ENCODE assay signal across 23 mouse cellular contexts in the genomic region with DNA sequence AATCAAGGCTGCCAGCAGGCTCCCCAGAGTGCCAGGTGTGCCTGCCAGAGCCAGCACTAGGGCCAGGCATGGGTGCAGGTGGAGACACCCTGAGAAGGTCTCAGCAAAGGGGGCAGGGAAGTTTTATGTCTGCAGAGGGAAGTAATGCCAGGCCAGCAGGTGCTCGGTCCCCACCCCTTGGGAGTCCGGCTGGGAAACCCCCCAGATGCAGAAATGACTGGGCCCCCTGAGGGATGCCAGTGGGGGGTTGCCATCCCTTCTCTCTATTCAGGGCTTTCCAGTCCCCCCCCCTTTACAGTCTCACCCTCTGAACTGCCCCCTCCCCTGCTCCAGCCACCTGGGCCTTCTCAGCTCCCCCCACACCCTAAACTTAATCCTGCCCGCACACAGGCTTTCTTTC. TPM values are rescaled to one million over a fixed set of nuclear protein-coding genes. Genes with fewer than 3 reads are reported as not detected.
DNase-seq lines count a peak whose midpoint lies in the region; ATAC-seq and TF ChIP-seq lines count a peak whose summit lies in the region.
"Had no signal": no experiment of that assay in that cellular context is flagged by ENCODE, and none has a peak within 500 bp of the region (broad histone marks: within the 10 kb centered on the region; RNA-seq: fewer than 3 reads in every experiment).

No protein-coding gene starts in this region.

- WGBS in liver, embryonic 14.5 days (ENCODE audit: insufficient replicate concordance), result 50% methylated on average over 3 of the region's 3 CpGs
- WGBS in liver, postnatal 0 days (ENCODE audit: insufficient replicate concordance), result 65% methylated on average over 3 of the region's 3 CpGs
- WGBS in forebrain, embryonic 16.5 days, result 47% methylated on average over 3 of the region's 3 CpGs
- WGBS in midbrain, embryonic 15.5 days, result 39% methylated on average over 3 of the region's 3 CpGs

- H3K4me3 ChIP-seq in liver, embryonic 14.5 days (ENCODE audit: insufficient read depth in 1 of 2, low read depth in 2 of 2, low read length in 2 of 2), result no peak overlapping the region
- H3K4me3 ChIP-seq in liver, postnatal 0 days (ENCODE audit: low read depth, low read length), result no peak overlapping the region
- no peak overlapping the region for H3K4me3 ChIP-seq in forebrain, embryonic 16.5 days (replicated peaks; ENCODE audit: low read length)
- no peak overlapping the region for H3K4me3 ChIP-seq in midbrain, embryonic 15.5 days
- H3K4me3 ChIP-seq: heart, embryonic 12.5 days; limb, embryonic 13.5 days; liver, embryonic 12.5 days; stomach, embryonic 15.5 days had no signal

- TF ChIP-seq CTCF in liver, embryonic 14.5 days (IDR thresholded peaks at IDR 0.05; ENCODE audit: low read depth), result no peak
- no peak for TF ChIP-seq CTCF in liver, postnatal 0 days (IDR thresholded peaks at IDR 0.05; ENCODE audit: low read depth)

- TF ChIP-seq EP300 in liver, embryonic 14.5 days (IDR thresholded peaks at IDR 0.05; ENCODE audit: low read depth), result no peak
- TF ChIP-seq EP300 in liver, postnatal 0 days (IDR thresholded peaks at IDR 0.05; ENCODE audit: low read depth), result no peak

- H3K4me2 ChIP-seq in liver, embryonic 14.5 days (ENCODE audit: low read depth), result no peak overlapping the region
- no peak overlapping the region for H3K4me2 ChIP-seq in liver, postnatal 0 days (ENCODE audit: low read depth, low read length)
- no peak overlapping the region for H3K4me2 ChIP-seq in forebrain, embryonic 16.5 days (ENCODE audit: low read length)
- H3K4me2 ChIP-seq in midbrain, embryonic 15.5 days, result no peak overlapping the region
- H3K4me2 ChIP-seq: heart, embryonic 12.5 days; limb, embryonic 13.5 days; liver, embryonic 12.5 days; lung, embryonic 14.5 days; stomach, embryonic 15.5 days had no signal

- no peaks in the 10 kb centered on the region for H3K9me3 ChIP-seq in liver, embryonic 14.5 days (ENCODE audit: control insufficient read depth, low read length)
- H3K9me3 ChIP-seq in liver, postnatal 0 days (ENCODE audit: low read length), result no peaks in the 10 kb centered on the region
- H3K9me3 ChIP-seq in forebrain, embryonic 16.5 days (ENCODE audit: control insufficient read depth, low read length), result no peaks in the 10 kb centered on the region
- H3K9me3 ChIP-seq in midbrain, embryonic 15.5 days, result no peaks in the 10 kb centered on the region
- H3K9me3 ChIP-seq: heart, embryonic 12.5 days; limb, embryonic 13.5 days; liver, embryonic 12.5 days; stomach, embryonic 15.5 days had no signal

- peaks cover 38% of the 10 kb centered on the region for H3K27me3 ChIP-seq in liver, embryonic 14.5 days (ENCODE audit: control insufficient read depth, insufficient read depth, low read length)
- H3K27me3 ChIP-seq in liver, postnatal 0 days (ENCODE audit: insufficient read depth, low read length), result peaks cover 50% of the 10 kb centered on the region
- H3K27me3 ChIP-seq in forebrain, embryonic 16.5 days (replicated peaks; ENCODE audit: control insufficient read depth, insufficient read depth, low read length), result no peaks in the 10 kb centered on the region
- no peaks in the 10 kb centered on the region for H3K27me3 ChIP-seq in midbrain, embryonic 15.5 days (replicated peaks)

- intact Hi-C loops in left cerebral cortex, postnatal 4 days (cut with DNase I), result no loop called here

- H3K27ac ChIP-seq in liver, embryonic 14.5 days, result no peak overlapping the region
- H3K27ac ChIP-seq in liver, postnatal 0 days (ENCODE audit: low read depth), result no peak overlapping the region
- H3K27ac ChIP-seq in forebrain, embryonic 16.5 days (ENCODE audit: low read length), result peak overlapping the region; percentile 1
- H3K27ac ChIP-seq in midbrain, embryonic 15.5 days, result no peak overlapping the region
- H3K27ac ChIP-seq: limb, embryonic 13.5 days; liver, embryonic 12.5 days; stomach, embryonic 15.5 days had no signal

- no peaks in the 10 kb centered on the region for H3K4me1 ChIP-seq in liver, embryonic 14.5 days (replicated peaks; ENCODE audit: control insufficient read depth in 2 of 2, insufficient read depth in 2 of 2, low read length in 1 of 2)
- H3K4me1 ChIP-seq in liver, postnatal 0 days (ENCODE audit: insufficient read depth), result peaks cover 7% of the 10 kb centered on the region; the same call in 1 of the 2 replicates
- peaks cover 68% of the 10 kb centered on the region for H3K4me1 ChIP-seq in forebrain, embryonic 16.5 days (replicated peaks; ENCODE audit: control insufficient read depth, insufficient read depth, low read length)
- H3K4me1 ChIP-seq in midbrain, embryonic 15.5 days, result peaks cover 59% of the 10 kb centered on the region

- ATAC-seq in cerebellum, adult (ENCODE audit: insufficient number of reproducible peaks, low FRiP score, low TSS enrichment), result no peak
- ATAC-seq in liver, embryonic 14.5 days (ENCODE audit: insufficient read depth), result 0 out of 2 replicates have a peak, but pooled peaks have one; percentile 23
- no peak for ATAC-seq in liver, postnatal 0 days
- no peak for ATAC-seq in forebrain, embryonic 16.5 days
- no peak for ATAC-seq in midbrain, embryonic 15.5 days (replicated peaks)
- ATAC-seq: intestine, postnatal 0 days had no signal

- no peak overlapping the region for H3K9ac ChIP-seq in liver, embryonic 14.5 days (replicated peaks)
- H3K9ac ChIP-seq in liver, postnatal 0 days (replicated peaks), result no peak overlapping the region
- no peak overlapping the region for H3K9ac ChIP-seq in forebrain, embryonic 16.5 days (replicated peaks; ENCODE audit: low read depth, low read length)
- peak overlapping the region; percentile 7; the same call in 1 of the 2 replicates for H3K9ac ChIP-seq in midbrain, embryonic 15.5 days
- H3K9ac ChIP-seq: heart, embryonic 12.5 days; limb, embryonic 13.5 days; liver, embryonic 12.5 days; lung, embryonic 14.5 days; stomach, embryonic 15.5 days had no signal

- no peaks in the 10 kb centered on the region for H3K36me3 ChIP-seq in liver, embryonic 14.5 days (replicated peaks; ENCODE audit: control insufficient read depth, insufficient read depth, low read depth)
- H3K36me3 ChIP-seq in liver, postnatal 0 days (replicated peaks; ENCODE audit: insufficient read depth, low read length), result no peaks in the 10 kb centered on the region
- H3K36me3 ChIP-seq in forebrain, embryonic 16.5 days (ENCODE audit: control insufficient read depth, insufficient read depth), result no peaks in the 10 kb centered on the region
- no peaks in the 10 kb centered on the region for H3K36me3 ChIP-seq in midbrain, embryonic 15.5 days (replicated peaks)
- H3K36me3 ChIP-seq: heart, embryonic 12.5 days; limb, embryonic 13.5 days; liver, embryonic 12.5 days; stomach, embryonic 15.5 days had no signal

- peak; percentile 27 to 48 for DNase-seq in cerebellum, postnatal 10 days
- no peak for DNase-seq in liver, embryonic 14.5 days (ENCODE audit: low read depth in 3 of 3, low spot score in 3 of 3)
- DNase-seq in liver, postnatal 0 days, result no peak
- DNase-seq in kidney, postnatal 25 days, result no peak
- DNase-seq in left cerebral cortex, postnatal 4 days, result no peak
- DNase-seq: adrenal gland, postnatal 14 days; cerebellum, adult 8-10 months; gastrocnemius, postnatal 25 days; heart, adult 18-20 months; heart, postnatal 14 days; kidney, postnatal 4 days; lung, embryonic 14.5 days; thymus, postnatal 25 days had no signal

RNA-seq across cellular contexts. Expression of gene Scrt2, which starts 29.3 kb away (rescaled TPM):
- polyA plus RNA-seq in liver, embryonic 14.5 days (2012; rRNA removed), result 0.01 and 0.08 TPM in 2 replicates
- polyA plus RNA-seq in liver, embryonic 14.5 days (2014; fragmentation: Nextera tagmentation; extraction: Ambion mirVana), result not detected in 2 replicates
- not detected in 2 replicates for polyA plus RNA-seq in liver, postnatal 0 days (2015; fragmentation: Nextera tagmentation; extraction: Ambion mirVana)
- 16.9 and 17.2 TPM in 2 replicates for polyA plus RNA-seq in forebrain, embryonic 16.5 days (2015; fragmentation: Nextera tagmentation; extraction: Ambion mirVana)
- 10.7 and 10.9 TPM in 2 replicates for polyA plus RNA-seq in midbrain, embryonic 15.5 days (2015; fragmentation: Nextera tagmentation; extraction: Ambion mirVana)
- 10 to 100 TPM; 20.0 to 25.2 TPM for total RNA-seq in left cerebral cortex, postnatal 4 days (2021)
- total RNA-seq: gastrocnemius, postnatal 25 days; heart, adult 18-20 months; heart, postnatal 14 days; megakaryocyte, adult 5-6 weeks had no signal
- polyA plus RNA-seq: intestine, postnatal 0 days; kidney, embryonic 14.5 days; limb, embryonic 13.5 days; liver, embryonic 12.5 days; lung, embryonic 14.5 days had no signal

RNA-seq across cellular contexts. Expression of gene Srxn1, which starts 53.3 kb away (rescaled TPM):
- polyA plus RNA-seq in liver, embryonic 14.5 days (2012; rRNA removed), result 11.0 and 13.3 TPM in 2 replicates
- polyA plus RNA-seq in liver, embryonic 14.5 days (2014; fragmentation: Nextera tagmentation; extraction: Ambion mirVana), result 10.6 and 13.5 TPM in 2 replicates
- polyA plus RNA-seq in liver, postnatal 0 days (2015; fragmentation: Nextera tagmentation; extraction: Ambion mirVana), result 8.2 and 8.7 TPM in 2 replicates
- 11.4 and 13.6 TPM in 2 replicates for polyA plus RNA-seq in forebrain, embryonic 16.5 days (2015; fragmentation: Nextera tagmentation; extraction: Ambion mirVana)
- polyA plus RNA-seq in midbrain, embryonic 15.5 days (2015; fragmentation: Nextera tagmentation; extraction: Ambion mirVana), result 21.5 and 23.7 TPM in 2 replicates
- 10 to 100 TPM; 17.7 to 18.8 TPM for total RNA-seq in left cerebral cortex, postnatal 4 days (2021)

RNA-seq across cellular contexts. Expression of gene Slc52a3, which starts 55.7 kb away (rescaled TPM):
- polyA plus RNA-seq in liver, embryonic 14.5 days (2012; rRNA removed), result 0.73 and 0.97 TPM in 2 replicates
- polyA plus RNA-seq in liver, embryonic 14.5 days (2014; fragmentation: Nextera tagmentation; extraction: Ambion mirVana), result 0.74 and 1.1 TPM in 2 replicates
- polyA plus RNA-seq in liver, postnatal 0 days (2015; fragmentation: Nextera tagmentation; extraction: Ambion mirVana), result 0.43 and 0.53 TPM in 2 replicates
- polyA plus RNA-seq in forebrain, embryonic 16.5 days (2015; fragmentation: Nextera tagmentation; extraction: Ambion mirVana), result 1.5 and 1.9 TPM in 2 replicates
- 1.3 and 2.2 TPM in 2 replicates for polyA plus RNA-seq in midbrain, embryonic 15.5 days (2015; fragmentation: Nextera tagmentation; extraction: Ambion mirVana)
- total RNA-seq in left cerebral cortex, postnatal 4 days (2021), result 1 to 10 TPM; 2.2 to 2.5 TPM

Comparison
In these comparisons a context has a peak if more than half of its experiments do, and no peak if none do; other contexts are left out.
1. DNase-seq: peak in cerebellum, postnatal 10 days (2 of 2); none in liver, embryonic 14.5 days (0 of 3), liver, postnatal 0 days (single experiment), kidney, postnatal 25 days (0 of 2) and left cerebral cortex, postnatal 4 days (single experiment).
2. RNA of gene Scrt2, which starts 29.3 kb away (polyA plus RNA-seq): 16.9 to 17.2 TPM in forebrain, embryonic 16.5 days and 10.7 to 10.9 TPM in midbrain, embryonic 15.5 days; 0.01 to 0.08 TPM in liver, embryonic 14.5 days and not detected in liver, postnatal 0 days; every median in the first group is over 10 times any median in the second.